In the genomic region with DNA sequence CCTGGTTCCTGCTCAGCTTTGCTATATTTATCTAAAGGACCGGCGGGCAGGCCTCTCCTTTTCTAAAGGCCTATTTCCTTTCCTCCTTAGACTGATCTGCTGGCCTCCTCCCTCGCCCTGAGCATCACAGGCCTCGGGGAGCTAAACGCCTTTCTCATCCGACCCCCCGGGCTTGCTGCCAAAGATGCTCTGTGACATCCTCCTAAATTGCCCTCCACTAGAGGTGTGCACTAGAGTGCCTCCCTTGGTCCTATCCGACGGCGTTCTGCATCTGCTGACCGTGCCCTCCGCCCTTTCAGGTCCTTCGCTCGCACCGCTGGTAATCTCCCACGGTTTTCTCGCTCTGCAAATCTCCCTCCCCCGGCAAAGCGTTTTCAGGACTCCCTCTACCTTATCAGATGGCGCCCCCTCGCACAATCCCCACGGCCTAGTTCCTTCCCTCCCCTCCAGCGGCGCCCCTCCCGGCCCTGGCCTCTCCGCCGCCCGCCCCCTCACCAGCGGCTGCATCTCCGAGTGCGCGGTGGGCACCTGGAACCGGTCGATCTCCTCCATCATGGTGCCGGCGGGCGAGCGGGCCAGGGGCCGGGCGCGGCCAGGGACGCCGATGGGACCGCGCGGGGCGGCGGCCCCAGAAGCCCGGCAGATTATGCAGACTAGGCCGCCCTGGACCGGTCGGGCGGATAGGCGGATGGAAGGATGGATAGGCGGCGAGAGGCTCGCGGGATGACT, we compare ENCODE assay signal across 1 mouse cellular context.
TF ChIP-seq lines count a peak whose summit lies in the region.

No protein-coding gene starts in this region.

TF ChIP-seq in MEL, 35 proteins besides CTCF, POLR2A, EP300 and RAD21:
- TF ChIP-seq MYB (IDR thresholded peaks at IDR 0.05; ENCODE audit: low read depth, low read length) (no peak), MAFK (IDR thresholded peaks at IDR 0.05; ENCODE audit: borderline replicate concordance, low read depth, low read length) (no peak), GATA1 (IDR thresholded peaks at IDR 0.05; ENCODE audit: low read depth, low read length) (peak; percentile 23; the same call in 1 of the 2 replicates), ZC3H11A (IDR thresholded peaks at IDR 0.05; ENCODE audit: low read depth, low read length) (no peak), MAZ (IDR thresholded peaks at IDR 0.05; ENCODE audit: low read depth, low read length) (no peak), TBP (IDR thresholded peaks at IDR 0.05; ENCODE audit: low read depth, low read length) (no peak), E2F4 (IDR thresholded peaks at IDR 0.05; ENCODE audit: borderline replicate concordance, low read depth, low read length) (no peak), UBTF (IDR thresholded peaks at IDR 0.05; ENCODE audit: borderline replicate concordance, insufficient read depth, low read depth, low read length) (0 out of 2 replicates have a peak, but pooled peaks have one; percentile 68), CHD1 (IDR thresholded peaks at IDR 0.05; ENCODE audit: low read depth, low read length) (no peak), POLR2AphosphoS5 (IDR thresholded peaks at IDR 0.05; ENCODE audit: borderline replicate concordance, low read depth, low read length) (no peak), TAL1 (IDR thresholded peaks at IDR 0.05; ENCODE audit: low read length) (no peak), MYC (IDR thresholded peaks at IDR 0.05; ENCODE audit: low read depth, low read length) (no peak), GABPA (IDR thresholded peaks at IDR 0.05; ENCODE audit: low read depth, low read length) (no peak), ZMIZ1 (IDR thresholded peaks at IDR 0.05; ENCODE audit: low read depth, low read length) (no peak)
TF ChIP-seq in MEL: peak in this region for 2.
